Mouse (Mus musculus) CD4-positive, CD25-positive, alpha-beta regulatory T cell (primary cell): ENCODE data around the gene Fgf2. TPM values are rescaled to one million over a fixed set of nuclear protein-coding genes. Genes with fewer than 3 reads are reported as not detected.

ENCODE experiments used
- polyA plus RNA-seq: library from polyadenylated mRNA; unstranded; fragments of 100-300 nt; shearing (Covaris generic); gene quantifications from one replicate; pipeline ENCODE4 v1.2.1, GENCODE M21; 2017

Gene Fgf2
- polyA plus RNA-seq: 2.9 TPM

GRCm38 (mm10) chr3:37348221-37349165 lies at the start of gene Fgf2:
TSS of gene Fgf2 (plus strand) at chr3:37348346.

DNA sequence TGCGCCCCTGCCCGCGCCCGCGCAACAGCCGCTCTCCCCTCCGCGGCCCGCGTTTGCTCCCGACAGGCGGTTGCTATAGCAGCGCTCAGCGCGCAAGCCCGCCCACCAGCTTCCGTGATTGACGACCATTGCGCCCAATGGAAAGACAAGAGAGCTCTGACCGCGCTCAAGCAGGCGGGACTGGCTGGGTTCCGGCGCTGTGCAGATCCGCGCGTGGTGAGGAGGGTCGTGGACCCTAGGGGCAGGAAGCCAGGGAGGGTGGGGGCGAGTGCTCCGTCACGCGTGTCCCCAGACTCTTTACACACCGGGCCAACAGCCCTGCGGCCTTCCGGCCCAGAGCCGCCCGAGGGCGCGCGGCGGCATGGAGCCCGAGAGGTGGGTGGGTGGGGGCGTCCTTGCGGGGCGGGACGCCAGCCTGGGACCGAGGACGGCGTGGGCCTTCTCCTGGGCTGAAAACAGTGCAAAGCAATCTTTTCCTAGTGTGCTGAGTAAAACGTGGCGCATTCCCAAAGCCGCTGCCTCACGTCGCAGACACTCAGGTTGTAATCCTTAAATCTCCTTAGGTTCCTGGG lies 35.7 kb upstream of the Fgf2 start, which contains the start of the genes Bbs12 and Cetn4:
Bbs12 (plus strand) TSS at position 185 of the 572 bp plus-strand sequence.
Cetn4 (minus strand) TSS at position 339 of the 572 bp plus-strand sequence.

DNA sequence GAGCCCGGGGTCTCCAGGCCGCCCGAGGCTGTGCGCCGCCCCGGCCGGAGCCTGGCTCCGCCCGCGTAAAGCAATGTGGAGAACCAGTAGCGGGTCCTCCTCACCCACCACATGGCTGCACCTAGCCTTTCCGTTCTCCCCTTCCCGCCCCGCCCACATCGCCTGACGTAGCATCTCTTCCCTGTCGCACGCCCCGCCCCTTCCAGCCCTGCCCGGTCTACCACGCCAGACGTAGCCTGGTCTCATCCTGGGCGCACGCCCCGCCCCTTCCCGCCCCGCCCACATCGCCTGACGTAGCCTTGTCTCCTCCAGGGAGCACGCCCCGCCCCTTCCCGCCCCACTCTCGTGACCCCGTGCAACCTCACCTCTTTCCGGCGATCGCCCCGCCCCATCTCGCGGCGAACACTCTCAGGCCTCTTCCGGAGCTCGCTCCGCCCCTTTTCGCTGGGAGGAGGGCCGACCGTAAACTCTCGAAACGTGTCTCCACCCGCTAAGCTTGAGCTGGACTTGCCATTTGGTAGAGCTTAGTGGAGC lies 71.4 kb downstream of the Fgf2 start, which contains the start of gene Spata5:
Spata5 (plus strand) TSS at position 439 of the 534 bp plus-strand sequence.

GRCm38 (mm10) chr3:37420072-37420471 lies 71.9 kb downstream of the Fgf2 start, which contains the start of gene Nudt6:
TSS of gene Nudt6 (minus strand) at chr3:37420211.

Other genes with a start within 250 kb of the Fgf2 start
- 1.3 TPM for gene Il2, start 222.4 kb upstream of the Fgf2 start, polyA plus RNA-seq
- gene Il21, start 115.7 kb upstream of the Fgf2 start, polyA plus RNA-seq: 0.41 TPM
- gene Bbs12, start 35.8 kb upstream of the Fgf2 start, polyA plus RNA-seq: 4.7 TPM
- 1.3 TPM for gene Cetn4, start 35.6 kb upstream of the Fgf2 start, polyA plus RNA-seq
- 46.4 TPM for gene Spata5, start 71.5 kb downstream of the Fgf2 start, polyA plus RNA-seq
- 23.3 TPM for gene Nudt6, start 71.9 kb downstream of the Fgf2 start, polyA plus RNA-seq